Mouse (Mus musculus): ENCODE results near the gene Dtx3l. TPM values are rescaled to one million over a fixed set of nuclear protein-coding genes. Genes with fewer than 3 reads are reported as not detected.

Gene Dtx3l
- total RNA-seq (2023) = 10 to 100 TPM; 58.0 to 67.3 TPM

GRCm38 (mm10) chr16:35938211-35939151 lies at the start of gene Dtx3l, which contains the start of gene Parp9:
Gene Dtx3l, minus strand, starts transcription at chr16:35939151.
Gene Parp9, plus strand, starts transcription at chr16:35938470.

GRCm38 (mm10) chr16:35978450-35978849 lies 39.5 kb upstream of the Dtx3l start, which contains the start of gene Kpna1:
Gene Kpna1, plus strand, starts transcription at chr16:35978750.

Other genes starting within 250 kb of the Dtx3l start
- 10 to 100 TPM; 42.5 TPM for gene Dirc2, start 169.8 kb downstream of the Dtx3l start, total RNA-seq (2023)
- 10 to 100 TPM; 20.4 to 20.7 TPM for gene Hspbap1, start 168.8 kb downstream of the Dtx3l start, total RNA-seq (2023)
- 10 to 100 TPM; 61.0 to 78.7 TPM for gene Parp14, start 67.6 kb downstream of the Dtx3l start, total RNA-seq (2023)
- gene Parp9, start 681 bp downstream of the Dtx3l start, total RNA-seq (2023) = 10 to 100 TPM; 57.1 to 69.5 TPM
- gene Kpna1, start 39.6 kb upstream of the Dtx3l start, total RNA-seq (2023) = 10 to 100 TPM; 74.8 to 81.7 TPM
- gene Wdr5b, start 102.0 kb upstream of the Dtx3l start, total RNA-seq (2023) = 10 to 100 TPM; 11.3 to 13.3 TPM
- 10 to 100 TPM; 47.8 to 49.0 TPM for gene Fam162a, start 132.4 kb upstream of the Dtx3l start, total RNA-seq (2023)
- gene Ccdc58, start 132.5 kb upstream of the Dtx3l start, total RNA-seq (2023) = 10 to 100 TPM; 38.1 to 43.4 TPM
- not detected for gene Csta1, start 192.1 kb upstream of the Dtx3l start, total RNA-seq (2023)
- not detected for gene Stfa2l1, start 217.7 kb upstream of the Dtx3l start, total RNA-seq (2023)
- gene Gm5483, start 245.1 kb upstream of the Dtx3l start, total RNA-seq (2023) = not detected

Data from T-cell, adult 66 days (primary cell).